Mouse (Mus musculus) CD4-positive helper T cell, adult 2 months (primary cell): ENCODE measurements around the gene Usp39.

Experiments
- DNase-seq: peaks from one replicate; pipeline ENCODE4 v3.0.0-alpha.2; 2012; ENCODE audit warnings: low read depth, missing footprints, low spot score

The Usp39 gene

GRCm38 (mm10) chr6:72352636-72353405, 7.8 kb upstream of the Usp39 start:
- DNase-seq: no peak

DNA sequence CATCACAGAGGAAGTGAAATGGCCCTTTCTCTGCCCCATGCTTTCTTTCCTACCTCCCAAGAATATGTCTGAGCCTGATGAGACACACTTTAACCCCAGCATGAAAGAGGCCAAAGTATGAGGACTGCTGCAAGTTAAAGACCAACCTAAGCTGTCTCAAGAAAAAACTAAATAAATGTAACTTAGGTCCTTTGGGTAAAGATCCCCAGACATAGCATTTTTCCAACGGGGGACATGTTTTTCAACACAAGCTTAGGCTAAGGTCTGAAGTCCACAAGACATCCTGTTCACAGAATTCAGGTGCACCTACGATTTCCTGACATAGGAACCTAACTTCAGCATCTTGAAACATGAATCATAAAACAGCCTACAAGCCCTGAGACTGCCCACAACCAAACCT, 5.2 kb upstream of the Usp39 start:
- DNase-seq: no peak

GRCm38 (mm10) chr6:72348411-72348810, 3.4 kb upstream of the Usp39 start:
- DNase-seq: no peak

GRCm38 (mm10) chr6:72347166-72347941, 2.4 kb upstream of the Usp39 start, which contains the start of gene 0610030E20Rik:
0610030E20Rik (plus strand) TSS chr6:72347317.
- peak; percentile 85 for DNase-seq

- DNase-seq: peak; percentile 18
Measured at GRCm38 (mm10) chr6:72346261-72346660, 1.3 kb upstream of the Usp39 start.

DNA sequence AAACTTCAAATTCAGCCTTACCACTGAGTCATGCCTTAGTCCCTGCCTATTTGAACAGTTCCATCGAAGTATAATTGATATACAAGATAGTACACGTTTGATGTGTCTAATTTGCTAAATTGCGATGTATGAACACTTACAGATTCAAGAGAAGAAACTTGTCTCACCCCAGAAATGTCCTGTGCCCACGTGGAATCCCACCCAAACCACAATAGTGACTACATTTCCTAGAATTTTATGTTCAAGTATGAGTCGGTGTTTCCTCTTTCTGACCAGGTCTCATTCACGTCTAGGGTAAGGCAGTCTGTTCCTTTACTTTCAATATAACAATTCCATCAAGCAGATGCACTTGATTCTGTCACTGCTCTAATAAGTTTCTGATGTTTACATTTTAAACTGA, 649 bp upstream of the Usp39 start:
- DNase-seq: peak; percentile 17

GRCm38 (mm10) chr6:72344396-72345073, 449 bp downstream of the Usp39 start:
- no peak for DNase-seq

DNA sequence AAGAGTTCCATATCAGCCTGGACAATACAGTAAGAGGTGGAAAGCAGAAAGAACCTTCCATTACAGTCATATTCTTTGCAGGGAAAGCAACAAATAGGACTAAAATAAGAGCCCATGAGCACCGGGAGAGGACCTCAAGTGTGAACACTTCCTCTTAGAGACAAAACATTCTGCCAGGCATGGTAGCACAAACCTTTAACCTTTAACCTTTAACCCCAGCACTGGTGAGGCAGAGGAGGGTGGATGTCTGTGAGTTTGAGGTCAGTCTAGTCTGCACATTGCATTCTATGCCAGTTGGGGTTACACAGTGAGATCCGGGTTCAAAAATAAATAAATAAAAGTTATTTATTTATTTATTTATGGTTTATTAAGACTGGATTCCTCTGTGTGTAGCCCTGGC, 4.5 kb downstream of the Usp39 start:
- no peak for DNase-seq

DNA sequence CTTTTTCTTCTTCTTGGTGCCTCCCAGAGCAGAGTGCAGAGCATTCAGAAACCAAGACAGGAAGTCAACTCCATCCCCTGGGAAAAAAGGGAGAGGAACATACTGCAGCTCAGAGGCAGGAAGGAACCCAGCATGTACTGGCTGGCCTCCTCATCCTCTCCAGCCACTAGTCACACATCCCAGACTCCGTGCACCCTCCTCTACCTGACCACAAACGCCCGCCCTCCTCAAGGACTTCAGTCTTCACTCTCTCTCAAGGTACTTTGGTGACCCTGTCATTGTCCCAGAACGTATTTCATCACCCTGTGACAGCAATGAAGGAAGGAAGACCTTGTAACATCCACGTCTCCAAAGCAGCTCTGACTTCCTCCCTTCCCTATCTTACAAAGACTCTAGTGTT, 11.9 kb downstream of the Usp39 start:
- DNase-seq: no peak

DNA sequence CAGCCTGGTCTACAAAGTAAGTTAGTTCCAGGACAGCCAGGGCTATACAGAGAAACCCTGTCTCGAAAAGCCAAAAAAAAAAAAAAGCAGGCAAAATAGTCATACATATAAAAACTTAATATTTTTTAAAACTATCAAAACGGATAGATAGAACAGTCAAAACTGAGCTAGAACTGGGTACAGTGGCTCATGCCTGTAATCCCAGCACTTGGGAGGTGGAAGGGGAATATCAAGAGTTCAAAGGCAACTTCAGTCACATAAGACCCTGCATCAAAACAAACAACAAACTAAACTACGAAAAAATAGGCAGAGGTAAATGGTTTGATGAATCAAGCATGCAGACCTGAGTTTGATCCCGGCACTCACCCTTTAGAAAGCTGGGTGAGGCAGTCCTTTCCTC, 14.9 kb downstream of the Usp39 start:
- DNase-seq: no peak

- DNase-seq: no peak
Measured at GRCm38 (mm10) chr6:72329019-72329418, 16.0 kb downstream of the Usp39 start.

DNA sequence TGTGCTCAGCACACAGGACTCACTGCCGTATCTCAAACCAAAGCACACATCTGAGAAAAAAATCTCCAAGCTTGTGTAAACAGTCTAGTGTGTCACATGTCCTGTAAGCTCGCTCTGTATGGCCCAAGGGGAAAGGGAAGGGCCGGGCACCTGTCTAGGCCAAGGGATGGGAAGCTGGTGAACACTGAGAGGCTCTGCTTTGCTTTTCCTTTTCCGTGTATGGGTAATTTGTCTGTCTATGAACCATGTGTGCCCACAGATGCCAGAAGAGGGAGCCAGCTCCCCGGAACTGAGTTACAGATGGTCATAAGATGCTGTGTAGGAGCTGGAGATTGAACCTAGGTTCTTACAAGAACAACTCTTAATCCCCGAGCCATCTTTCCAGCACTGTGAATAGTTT, 18.7 kb downstream of the Usp39 start:
- DNase-seq: peak; percentile 32

GRCm38 (mm10) chr6:72323786-72324508, 21.0 kb downstream of the Usp39 start:
- DNase-seq: no peak

GRCm38 (mm10) chr6:72322936-72323335, 22.0 kb downstream of the Usp39 start:
- DNase-seq: no peak

GRCm38 (mm10) chr6:72319019-72319418, 26.0 kb downstream of the Usp39 start:
- DNase-seq: peak; percentile 18

- no peak for DNase-seq
Measured at GRCm38 (mm10) chr6:72318440-72318839, 26.5 kb downstream of the Usp39 start.

GRCm38 (mm10) chr6:72316044-72316443, 28.9 kb downstream of the Usp39 start:
- DNase-seq: no peak

- DNase-seq: no peak
Measured at GRCm38 (mm10) chr6:72315384-72315783, 29.6 kb downstream of the Usp39 start.

- DNase-seq: no peak
Measured at GRCm38 (mm10) chr6:72313124-72313867, 31.7 kb downstream of the Usp39 start.

DNA sequence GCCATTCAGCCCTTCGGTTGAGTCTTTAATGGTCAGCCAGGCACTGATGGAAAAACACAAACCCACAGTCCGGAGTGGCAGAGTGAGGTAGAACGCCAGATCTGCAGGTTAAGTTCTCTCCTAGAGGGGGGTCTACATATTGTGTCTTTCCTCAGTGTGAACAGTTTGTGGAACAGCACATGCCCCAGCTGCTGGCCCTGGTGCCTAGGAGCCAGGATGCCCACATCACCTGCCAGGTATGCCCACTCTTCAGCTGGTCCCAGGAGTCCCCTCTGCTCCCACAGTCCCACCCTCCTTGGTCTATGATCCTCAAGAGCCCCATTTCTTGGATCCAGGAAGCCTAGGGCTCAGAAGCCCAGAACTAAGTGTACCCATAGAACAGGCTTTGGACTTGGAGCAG, 32.8 kb downstream of the Usp39 start:
- DNase-seq: no peak

- no peak for DNase-seq
Measured at GRCm38 (mm10) chr6:72303510-72303909, 41.5 kb downstream of the Usp39 start.
